Mouse (Mus musculus) heart, postnatal 0 days (tissue): ENCODE results near the gene Gm1113. TPM values are rescaled to one million over a fixed set of nuclear protein-coding genes. Genes with fewer than 3 reads are reported as not detected.

Experiments used
- ATAC-seq: fragments of 200-750 bp; cut with Nextera tagmentation; 2 replicates; pipeline ENCODE4 v1.8.0; 2017; ENCODE audit warnings: low read depth, moderate number of reproducible peaks, moderate library complexity; ENCODE audit not compliant: insufficient read depth
- DNase-seq: peaks from one replicate; pipeline ENCODE4 v3.0.0-alpha.2; 2016; ENCODE audit warnings: low spot score
- H3K27ac ChIP-seq: fragments of 300-500 bp; sonication (generic); 2 replicates; pipeline ENCODE4 v1.5.1; 2014; ENCODE audit warnings: low read depth, mild to moderate bottlenecking
- H3K27me3 ChIP-seq: fragments of 300-500 bp; sonication (generic); 2 replicates; pipeline ENCODE4 v1.6.1; 2014; ENCODE audit warnings: low read length, mixed read lengths; ENCODE audit not compliant: control insufficient read depth, insufficient read depth
- H3K36me3 ChIP-seq: fragments of 300-500 bp; sonication (generic); replicated peaks from 2 replicates; pipeline ENCODE4 v1.6.1; 2014; ENCODE audit warnings: low read length, mixed read lengths; ENCODE audit not compliant: control insufficient read depth, insufficient read depth
- H3K4me1 ChIP-seq: fragments of 300-500 bp; sonication (generic); 2 replicates; pipeline ENCODE4 v1.6.1; 2014; ENCODE audit warnings: antibody characterized with exemption; ENCODE audit not compliant: control insufficient read depth, insufficient read depth
- H3K4me2 ChIP-seq: fragments of 300-500 bp; sonication (generic); 2 replicates; pipeline ENCODE4 v1.6.1; 2014; ENCODE audit warnings: low read depth, mild to moderate bottlenecking, low read length, moderate library complexity
- H3K4me3 ChIP-seq: fragments of 300-500 bp; sonication (generic); 2 replicates; pipeline ENCODE4 v1.5.1; 2014; ENCODE audit warnings: low read depth, low read length
- H3K9ac ChIP-seq: fragments of 300-500 bp; sonication (generic); replicated peaks from 2 replicates; pipeline ENCODE4 v1.6.1; 2014; ENCODE audit warnings: low read depth, low read length, mixed read lengths
- H3K9me3 ChIP-seq: fragments of 300-500 bp; sonication (generic); replicated peaks from 2 replicates; pipeline ENCODE4 v1.6.1; 2016; ENCODE audit warnings: low read length; ENCODE audit not compliant: control insufficient read depth
- CTCF ChIP-seq: IDR thresholded peaks from 2 replicates; pipeline ENCODE4 v1.5.1; 2016; ENCODE audit warnings: antibody characterized with exemption, control low read depth, low read depth
- EP300 ChIP-seq: IDR thresholded peaks from 2 replicates; pipeline ENCODE4 v1.6.1; 2016; ENCODE audit warnings: antibody characterized with exemption, low read depth
- WGBS: fragments of 180-500 bp; shearing (Covaris S2); extraction: QIAGEN DNeasy Blood & Tissue Kit; methylation state at CpG from one replicate; pipeline ENCODE4 v1.1.7; 2014; 5-methylcytosine and 5-hydroxymethylcytosine counted together
- polyA plus RNA-seq: library from polyadenylated mRNA; unstranded; fragments of >200 nt; fragmentation: Nextera tagmentation; extraction: Ambion mirVana; gene quantifications from 2 replicates; pipeline ENCODE4 v1.2.1, GENCODE M21; 2015
- total RNA-seq: library from RNA; depleted of rRNA; stranded (reverse); fragments of >200 nt; gene quantifications from 2 replicates; pipeline ENCODE4 v1.2.3, GENCODE M21; 2014; ENCODE audit warnings: low replicate concordance; rRNA removed

Gene Gm1113
- not detected in 2 replicates for total RNA-seq
- not detected in 2 replicates for polyA plus RNA-seq

DNA sequence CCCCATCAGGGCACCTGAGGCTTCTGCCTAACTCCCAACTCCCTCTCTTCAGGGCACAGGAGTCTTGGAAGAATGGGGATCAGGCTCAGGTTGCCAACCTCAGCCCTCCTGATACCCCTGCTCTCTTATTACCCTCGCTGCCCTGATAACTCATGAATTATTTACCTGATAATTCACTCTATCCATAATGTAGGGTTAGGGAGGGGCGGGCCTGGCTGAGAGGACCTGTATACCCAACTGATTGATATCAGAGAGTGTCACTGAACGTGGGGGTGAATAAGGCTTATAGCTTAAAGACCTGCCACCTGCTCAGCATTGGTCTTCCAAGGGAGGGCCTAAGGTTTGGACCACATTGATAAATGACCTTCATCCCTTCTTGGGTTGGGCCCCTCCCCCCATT is at the start of gene Gm1113:
Gene Gm1113 (minus strand): TSS at position 101 of the 400 bp plus-strand sequence.
- no peak within 1 kb of the TSS for H3K4me2 ChIP-seq
- H3K4me1 ChIP-seq: no peaks in the 10 kb centered on the region
- 69% methylated on average over 3 of the region's 3 CpGs for WGBS
- H3K9ac ChIP-seq: no peak within 1 kb of the TSS
- no peak within 1 kb of the TSS for H3K4me3 ChIP-seq
- no peak within 1 kb of the TSS for H3K27ac ChIP-seq
- DNase-seq: no peak
- H3K27me3 ChIP-seq: no peaks in the 10 kb centered on the region
- no peak for ATAC-seq
- no peaks in the 10 kb centered on the region for H3K36me3 ChIP-seq
- no peaks in the 10 kb centered on the region for H3K9me3 ChIP-seq
- TF ChIP-seq CTCF (no peak), EP300 (no peak)

DNA sequence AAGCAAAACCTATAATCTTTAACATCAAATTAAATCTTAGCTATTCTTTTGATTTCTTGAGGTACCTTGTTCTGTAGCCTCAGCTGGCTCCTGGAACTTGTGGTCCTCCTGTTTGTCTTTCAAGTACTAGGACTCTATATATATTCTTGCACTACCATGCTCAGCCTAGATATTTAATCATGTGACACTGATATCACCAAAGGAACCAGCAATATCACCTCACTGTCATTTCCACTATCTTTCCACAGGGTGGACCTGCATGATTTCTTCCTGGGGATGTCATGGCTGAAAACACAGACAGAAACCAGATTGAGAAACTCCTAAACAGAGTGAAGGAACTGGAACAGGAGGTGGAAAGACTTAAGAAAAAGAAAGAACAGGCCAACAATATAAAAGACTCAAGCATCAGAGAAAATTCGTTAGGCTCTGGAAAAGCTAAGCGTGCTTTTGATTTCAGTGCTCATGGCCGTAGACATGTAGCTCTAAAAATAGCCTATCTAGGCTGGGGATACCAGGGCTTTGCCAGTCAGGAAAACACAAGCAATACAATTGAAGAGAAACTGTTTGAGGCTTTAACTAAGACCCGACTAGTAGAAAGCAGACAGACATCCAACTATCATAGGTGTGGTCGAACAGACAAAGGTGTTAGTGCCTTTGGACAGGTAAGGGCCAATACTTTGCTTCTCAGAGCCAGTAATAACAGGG is 46.6 kb upstream of the Gm1113 start:
- Histone ChIP-seq H3K27ac (peak overlapping the region; percentile 78), H3K4me3 (peak overlapping the region; percentile 18; the same call in 1 of the 2 replicates), H3K4me1 (peaks cover 18% of the 10 kb centered on the region; the same call in 1 of the 2 replicates), H3K9me3 (no peaks in the 10 kb centered on the region), H3K27me3 (no peaks in the 10 kb centered on the region), H3K36me3 (peaks cover 48% of the 10 kb centered on the region), H3K4me2 (peak overlapping the region; percentile 52), H3K9ac (no peak overlapping the region; the same call in 1 of the 2 replicates)
- no peak for TF ChIP-seq EP300
- DNase-seq (peak; percentile 47), ATAC-seq (no peak)
- WGBS: 30% methylated on average over 5 of the region's 5 CpGs

DNA sequence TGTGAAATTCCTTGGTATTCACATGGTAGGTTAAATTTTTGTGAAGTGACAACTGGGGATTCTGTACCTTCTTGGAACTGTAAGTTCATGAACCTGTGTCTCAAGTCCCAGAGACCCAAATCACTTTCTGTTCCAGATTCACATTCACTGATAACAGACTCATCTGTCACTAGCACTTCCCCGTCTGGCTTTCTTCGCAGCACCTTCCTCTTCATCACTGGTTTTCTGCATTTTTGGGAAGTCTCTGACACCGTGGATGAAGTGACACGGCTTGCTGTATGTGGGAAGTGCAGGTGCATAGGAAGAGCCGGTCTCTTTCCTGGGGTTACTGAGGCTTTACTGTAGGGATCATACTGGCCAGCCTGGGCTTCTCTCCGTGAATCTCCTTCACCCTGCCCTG is 43.5 kb upstream of the Gm1113 start:
- Histone ChIP-seq H3K4me2 (no peak overlapping the region), H3K27me3 (peaks cover 20% of the 10 kb centered on the region), H3K36me3 (peaks cover 32% of the 10 kb centered on the region), H3K9ac (no peak overlapping the region), H3K27ac (no peak overlapping the region), H3K4me1 (peaks cover 17% of the 10 kb centered on the region), H3K9me3 (no peaks in the 10 kb centered on the region), H3K4me3 (no peak overlapping the region)
- DNase-seq (no peak), ATAC-seq (no peak)
- TF ChIP-seq CTCF (no peak), EP300 (no peak)
- 82% methylated on average over 6 of the region's 6 CpGs for WGBS

GRCm38 (mm10) chr9:35561076-35561475 is 43.0 kb upstream of the Gm1113 start:
- Histone ChIP-seq H3K36me3 (peaks cover 27% of the 10 kb centered on the region), H3K4me1 (peaks cover 17% of the 10 kb centered on the region), H3K27ac (no peak overlapping the region), H3K27me3 (peaks cover 20% of the 10 kb centered on the region), H3K4me3 (no peak overlapping the region), H3K9ac (no peak overlapping the region), H3K4me2 (no peak overlapping the region), H3K9me3 (no peaks in the 10 kb centered on the region)
- 93% methylated on average over 11 of the region's 11 CpGs for WGBS
- no peak for TF ChIP-seq EP300
- no peak for TF ChIP-seq CTCF
- ATAC-seq (no peak), DNase-seq (no peak)

GRCm38 (mm10) chr9:35559009-35559890 is 41.2 kb upstream of the Gm1113 start:
- no peak for TF ChIP-seq EP300
- DNase-seq: peak; percentile 79
- ATAC-seq: peak; percentile 79; the same call in 1 of the 2 replicates
- peaks cover 20% of the 10 kb centered on the region for H3K27me3 ChIP-seq
- H3K9ac ChIP-seq: peak overlapping the region; percentile 45
- H3K36me3 ChIP-seq: peaks cover 12% of the 10 kb centered on the region; the same call in 1 of the 2 replicates
- peaks cover 9% of the 10 kb centered on the region for H3K4me1 ChIP-seq
- 2% methylated on average over 31 of the region's 31 CpGs for WGBS
- H3K9me3 ChIP-seq: no peaks in the 10 kb centered on the region
- H3K27ac ChIP-seq: peak overlapping the region; percentile 5; the same call in 1 of the 2 replicates
- peak overlapping the region; percentile 100 for H3K4me2 ChIP-seq
- peak overlapping the region; percentile 63 for H3K4me3 ChIP-seq
